Mouse (Mus musculus) bone marrow macrophage, adult 2 months (primary cell): Measurements from ENCODE around the gene Hspa8. TPM values are rescaled to one million over a fixed set of nuclear protein-coding genes. Genes with fewer than 3 reads are reported as not detected.
A peak's percentile ranks its signal among the peaks of the same experiment; 100 is the strongest.
"Not testable (repeated sequence)": the region's sequence is repeated elsewhere in the genome, so short reads cannot be mapped to it uniquely, and the experiment has no call there.

Experiments
- H3K27ac ChIP-seq: 2 replicates; pipeline ENCODE4 v1.5.1; 2012; ENCODE audit warnings: low read depth, low read length; ENCODE audit not compliant: insufficient read depth
- H3K4me1 ChIP-seq: 2 replicates; pipeline ENCODE4 v1.6.1; 2012; ENCODE audit warnings: low read length; ENCODE audit not compliant: control insufficient read depth, insufficient read depth
- H3K4me3 ChIP-seq: 2 replicates; pipeline ENCODE4 v1.5.1; 2012; ENCODE audit warnings: mild to moderate bottlenecking, low read length, moderate library complexity; ENCODE audit not compliant: insufficient read depth
- CTCF ChIP-seq: IDR thresholded peaks from 2 replicates; pipeline ENCODE4 v1.5.1; 2012; ENCODE audit warnings: low read depth, mild to moderate bottlenecking, low read length, moderate library complexity
- POLR2A ChIP-seq: IDR thresholded peaks from 2 replicates; pipeline ENCODE4 v1.6.1; 2012; ENCODE audit warnings: mild to moderate bottlenecking, low read depth, low read length, borderline replicate concordance
- polyA plus RNA-seq: library from polyadenylated mRNA; stranded (reverse); fragments of >200 nt; gene quantifications from 2 replicates; pipeline ENCODE4 v1.2.4, GENCODE M21; 2012; ENCODE audit not compliant: missing spikeins, insufficient read depth, insufficient read length

Hspa8 gene
- polyA plus RNA-seq, 1 experiment, result 1,604 TPM

GRCm38 (mm10) chr9:40767946-40768345 is 32.8 kb upstream of the Hspa8 start:
- Histone ChIP-seq H3K4me1 (peaks cover 36% of the 10 kb centered on the region), H3K27ac (no peak overlapping the region), H3K4me3 (no peak overlapping the region)
- TF ChIP-seq CTCF (no peak), POLR2A (no peak)

- TF ChIP-seq POLR2A, result no peak
- no peak for TF ChIP-seq CTCF
These were observed 28.5 kb upstream of the Hspa8 start for GRCm38 (mm10) chr9:40772246-40772645.

GRCm38 (mm10) chr9:40773142-40773541 is 27.6 kb upstream of the Hspa8 start:
- H3K4me3 ChIP-seq, H3K27ac ChIP-seq: not testable (repeated sequence)
- H3K4me1 ChIP-seq, result peaks cover 10% of the 10 kb centered on the region

More at GRCm38 (mm10) chr9:40772246-40772645, 28.5 kb upstream of the Hspa8 start:
- H3K4me3 ChIP-seq, result no peak overlapping the region
- peaks cover 14% of the 10 kb centered on the region for H3K4me1 ChIP-seq
- no peak overlapping the region for H3K27ac ChIP-seq

GRCm38 (mm10) chr9:40773869-40774268 is 26.9 kb upstream of the Hspa8 start:
- Histone ChIP-seq H3K27ac (no peak overlapping the region), H3K4me1 (peaks cover 7% of the 10 kb centered on the region), H3K4me3 (no peak overlapping the region)
- TF ChIP-seq POLR2A (no peak), CTCF (no peak)

GRCm38 (mm10) chr9:40776044-40776443 is 24.7 kb upstream of the Hspa8 start:
- H3K4me3 ChIP-seq, result no peak overlapping the region
- peaks cover 18% of the 10 kb centered on the region for H3K4me1 ChIP-seq
- no peak overlapping the region for H3K27ac ChIP-seq
- TF ChIP-seq POLR2A (no peak), CTCF (no peak)

- no peak for TF ChIP-seq POLR2A
- no peak for TF ChIP-seq CTCF
- Histone ChIP-seq H3K27ac (no peak overlapping the region), H3K4me1 (peaks cover 24% of the 10 kb centered on the region), H3K4me3 (no peak overlapping the region)
These were observed 24.1 kb upstream of the Hspa8 start for GRCm38 (mm10) chr9:40776459-40777248.

GRCm38 (mm10) chr9:40780111-40780510 is 20.7 kb upstream of the Hspa8 start:
- no peak overlapping the region for H3K4me3 ChIP-seq
- peak overlapping the region; percentile 21; the same call in 1 of the 2 replicates for H3K27ac ChIP-seq
- H3K4me1 ChIP-seq, result peaks cover 48% of the 10 kb centered on the region
- TF ChIP-seq CTCF (no peak), POLR2A (no peak)

- TF ChIP-seq POLR2A, result no peak
- no peak for TF ChIP-seq CTCF
- peak overlapping the region; percentile 52 for H3K4me3 ChIP-seq
- H3K4me1 ChIP-seq, result peaks cover 53% of the 10 kb centered on the region
- peak overlapping the region; percentile 98 for H3K27ac ChIP-seq
These were observed 19.7 kb upstream of the Hspa8 start for GRCm38 (mm10) chr9:40780892-40781725.

- Histone ChIP-seq H3K27ac (peak overlapping the region; percentile 98), H3K4me3 (peak overlapping the region; percentile 52), H3K4me1 (peaks cover 52% of the 10 kb centered on the region)
- no peak for TF ChIP-seq POLR2A
- no peak for TF ChIP-seq CTCF
These were observed 18.8 kb upstream of the Hspa8 start for GRCm38 (mm10) chr9:40781726-40782581.
